Mouse (Mus musculus): ENCODE results near the gene Ddost.

Gene Ddost

GRCm38 (mm10) chr4:138337341-138337740, 32.8 kb downstream of the Ddost start:
- no peak for DNase-seq (ENCODE audit: low read depth)

- peak; percentile 43 for DNase-seq (ENCODE audit: low read depth)
Measured at GRCm38 (mm10) chr4:138339963-138340362, 35.4 kb downstream of the Ddost start.

DNA sequence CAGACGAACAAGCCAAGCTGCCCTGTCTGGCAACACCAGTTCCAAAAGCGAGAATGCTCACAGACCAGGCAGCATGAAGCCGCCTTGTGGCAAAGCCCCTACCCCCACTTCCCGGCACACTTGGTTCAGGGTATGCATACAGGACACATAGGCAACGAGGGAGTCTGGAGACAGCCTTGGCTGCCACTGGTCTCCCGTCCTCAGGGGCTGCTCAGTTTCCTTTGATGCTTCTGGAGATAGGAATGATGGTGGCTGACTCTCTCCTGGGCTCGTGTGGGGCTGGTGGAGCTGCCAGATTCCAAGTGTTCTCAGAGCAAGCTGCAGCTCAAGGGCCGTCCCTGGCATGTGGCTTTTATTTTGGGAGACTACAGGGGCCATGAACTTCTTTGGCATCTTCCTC, 36.9 kb downstream of the Ddost start:
- no peak for DNase-seq (ENCODE audit: low read depth)

- DNase-seq (ENCODE audit: low read depth): no peak
Measured at GRCm38 (mm10) chr4:138342048-138342447, 37.5 kb downstream of the Ddost start.

- peak; percentile 56 for DNase-seq (ENCODE audit: low read depth)
Measured at GRCm38 (mm10) chr4:138342778-138343177, 38.2 kb downstream of the Ddost start.

- no peak for DNase-seq (ENCODE audit: low read depth)
Measured at GRCm38 (mm10) chr4:138343341-138343837, 38.9 kb downstream of the Ddost start.

DNA sequence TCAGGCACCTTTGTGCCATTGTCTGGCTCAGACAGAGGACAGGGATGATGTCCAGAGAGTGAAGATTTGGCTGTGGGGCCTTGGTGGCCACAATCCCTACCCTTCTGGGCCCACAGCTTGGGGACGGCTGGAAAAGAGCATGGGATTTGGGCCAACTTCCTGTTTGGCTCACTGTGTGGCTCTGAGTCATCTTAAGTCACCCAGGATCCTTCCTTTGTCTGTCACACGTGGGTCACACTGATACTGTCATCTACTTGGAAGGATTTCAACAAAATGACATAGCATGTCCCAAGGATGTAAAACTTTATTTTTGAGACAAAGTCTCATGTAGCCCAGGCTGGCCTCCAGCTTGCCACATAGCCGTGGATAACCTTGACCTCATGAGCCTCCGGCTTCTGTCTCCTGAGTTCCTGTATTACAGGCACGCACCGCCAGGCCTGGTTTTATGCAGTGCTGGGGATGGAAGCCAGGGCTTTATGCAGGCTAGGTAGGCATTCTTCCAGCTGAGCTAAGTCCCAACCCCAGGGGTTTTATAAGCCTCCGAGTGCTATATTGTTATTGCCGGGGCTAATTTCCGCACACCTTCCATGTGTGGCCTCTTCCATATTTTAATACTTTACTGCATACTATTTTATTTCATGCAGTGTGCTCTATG, 40.5 kb downstream of the Ddost start:
- peak; percentile 87 for DNase-seq (ENCODE audit: low read depth)

- DNase-seq (ENCODE audit: low read depth): no peak
Measured at GRCm38 (mm10) chr4:138347280-138347679, 42.8 kb downstream of the Ddost start.

DNA sequence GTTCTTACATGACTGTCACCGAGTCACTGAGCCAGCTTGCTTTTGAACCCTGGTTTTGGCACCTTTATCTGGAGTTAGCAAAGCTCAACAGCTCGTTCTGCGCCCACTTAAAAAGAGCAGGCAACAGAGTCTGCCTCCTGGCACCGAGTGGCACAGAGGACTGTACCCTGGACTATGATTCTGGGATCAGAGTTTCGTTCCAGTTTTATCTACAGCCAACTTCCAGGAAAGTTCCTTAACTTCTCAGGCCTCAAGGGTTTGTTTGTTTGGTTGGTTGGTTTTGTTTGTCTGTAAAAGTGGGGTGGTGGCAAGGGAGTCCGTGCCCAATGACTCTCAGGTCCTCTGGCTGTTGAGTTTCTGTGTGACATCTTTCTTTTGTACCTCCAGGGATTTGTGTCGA, 44.2 kb downstream of the Ddost start:
- DNase-seq (ENCODE audit: low read depth): no peak

DNA sequence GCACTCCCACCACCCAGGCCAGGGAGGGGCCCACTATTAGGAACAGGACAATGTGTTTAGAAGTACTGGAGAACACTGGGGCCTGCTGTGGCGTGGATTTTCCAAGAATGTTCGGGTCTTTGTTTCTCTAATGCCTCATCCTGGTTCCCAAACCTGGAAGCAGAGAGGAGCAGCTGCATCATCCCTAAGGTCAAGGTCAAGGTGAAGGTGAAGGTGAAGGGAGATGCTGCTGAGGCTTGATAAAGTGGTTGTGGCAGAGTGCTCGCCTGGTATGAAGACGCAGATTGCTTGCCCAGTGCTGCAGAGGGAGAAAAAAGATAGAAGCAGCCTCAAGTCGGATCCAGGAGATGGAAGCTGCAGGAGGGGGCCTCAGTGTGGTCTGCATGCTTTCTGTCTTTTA, 47.3 kb downstream of the Ddost start:
- DNase-seq (ENCODE audit: low read depth): no peak

DNA sequence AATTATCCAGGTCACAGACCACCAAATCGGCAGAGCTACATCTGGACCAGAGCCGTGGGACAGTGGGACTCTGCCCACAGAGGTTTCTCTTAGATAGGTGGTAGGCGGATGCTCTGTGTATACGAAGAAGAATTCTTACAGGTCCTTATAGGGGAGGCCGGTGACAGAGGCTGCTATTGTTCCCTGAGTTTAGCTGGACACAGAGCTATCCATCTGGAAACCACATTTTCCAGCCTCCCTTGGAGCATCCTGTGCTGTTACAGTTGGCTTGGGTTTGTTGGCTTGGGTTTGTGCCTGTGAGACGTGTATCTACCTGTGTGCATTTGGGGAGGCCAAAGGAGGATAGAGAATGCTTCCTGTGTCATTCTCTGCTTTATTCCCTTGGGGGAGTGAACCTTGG, 48.2 kb downstream of the Ddost start:
- DNase-seq (ENCODE audit: low read depth): no peak

DNA sequence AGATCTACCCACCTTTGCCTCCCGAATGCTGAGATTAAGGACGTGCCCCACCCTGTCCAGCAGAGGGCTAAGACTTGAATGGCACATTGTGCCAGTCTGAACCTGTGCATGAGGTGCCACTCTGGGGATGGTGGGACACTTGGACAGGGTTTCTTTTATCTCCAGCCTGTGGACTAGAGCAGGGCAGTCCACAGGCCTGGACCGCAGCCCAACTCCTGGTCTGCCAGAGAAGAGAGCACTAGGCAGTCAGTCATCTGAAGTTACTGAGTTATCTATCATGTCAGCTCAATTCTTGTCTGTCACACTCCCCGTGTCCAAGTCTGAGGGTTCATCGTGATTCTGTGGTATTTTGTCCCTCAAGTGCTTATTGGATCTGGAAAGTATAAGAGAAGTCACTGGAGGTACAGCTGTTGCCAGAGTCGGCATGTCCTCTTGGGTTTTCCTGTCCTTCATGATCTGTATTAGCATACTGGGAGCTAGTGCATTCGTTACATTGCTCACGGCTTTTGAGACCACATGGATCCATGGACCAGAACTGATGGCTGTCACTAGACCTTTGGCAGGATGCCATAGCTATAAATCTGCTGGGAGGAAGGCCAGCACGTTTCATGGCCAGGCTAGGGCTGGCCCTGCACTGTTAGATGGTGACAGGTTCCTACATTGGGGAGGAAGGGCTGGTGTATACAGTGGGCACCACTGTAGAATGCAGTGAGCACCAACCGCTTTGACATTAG, 49.1 kb downstream of the Ddost start:
- no peak for DNase-seq (ENCODE audit: low read depth)

DNA sequence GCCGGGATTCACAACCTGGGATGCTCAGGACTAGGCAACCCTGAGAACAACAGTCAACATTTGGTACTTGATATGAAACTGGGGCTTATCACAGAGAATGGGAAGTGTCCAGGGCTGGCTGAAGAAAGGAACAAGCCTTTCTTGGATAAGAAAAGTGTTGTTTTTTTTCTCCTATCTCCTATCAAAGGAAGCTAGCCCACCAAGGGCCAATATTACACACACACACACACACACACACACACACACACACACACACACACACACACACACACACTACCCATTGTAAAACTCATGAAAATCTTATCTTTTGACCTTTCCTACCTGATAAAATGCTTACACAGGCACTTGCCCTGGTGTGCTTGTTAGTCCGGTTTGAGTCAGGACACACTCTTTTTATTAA, 51.0 kb downstream of the Ddost start:
- DNase-seq (ENCODE audit: low read depth): no peak

DNA sequence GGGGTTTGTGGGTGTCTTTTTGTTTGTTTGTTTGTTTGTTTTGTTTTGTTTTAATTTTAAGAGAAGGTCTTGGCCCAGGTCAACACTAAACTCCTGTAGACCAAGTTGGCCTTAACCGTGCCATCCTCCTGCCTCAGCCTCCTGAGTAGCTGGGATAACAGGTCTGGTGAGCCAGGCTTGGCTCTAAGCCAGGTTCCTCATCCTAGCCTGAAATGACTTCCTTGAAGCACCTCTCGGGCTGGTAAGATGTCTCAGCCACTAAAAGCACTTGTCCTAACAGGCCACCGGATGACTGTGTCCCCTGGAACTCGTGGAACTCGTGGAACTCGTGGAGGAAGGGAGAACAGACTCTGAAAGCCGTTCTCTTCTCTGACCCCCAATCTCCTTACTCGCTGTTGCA, 51.6 kb downstream of the Ddost start:
- DNase-seq (ENCODE audit: low read depth): peak; percentile 40

DNA sequence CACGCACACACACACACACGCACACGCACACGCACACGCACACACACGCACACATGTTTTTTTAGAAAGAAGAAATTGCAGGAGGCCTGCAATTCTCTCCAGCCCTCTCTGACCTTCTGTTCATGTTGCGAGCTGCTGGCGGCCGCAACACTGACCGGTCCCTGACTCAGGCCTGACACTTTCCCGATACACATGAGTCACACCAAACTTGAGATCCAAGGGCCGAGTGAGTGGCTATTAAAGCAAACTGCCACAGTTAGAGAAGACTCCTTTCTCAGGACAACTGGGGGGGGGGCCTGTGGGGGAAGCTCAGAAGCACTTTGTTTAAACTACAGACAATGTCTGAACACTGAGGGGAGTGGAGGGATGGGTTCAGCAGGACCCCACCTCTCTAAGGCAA, 52.0 kb downstream of the Ddost start:
- DNase-seq (ENCODE audit: low read depth): peak; percentile 51

GRCm38 (mm10) chr4:138358176-138358575, 53.6 kb downstream of the Ddost start:
- DNase-seq (ENCODE audit: low read depth): no peak

DNA sequence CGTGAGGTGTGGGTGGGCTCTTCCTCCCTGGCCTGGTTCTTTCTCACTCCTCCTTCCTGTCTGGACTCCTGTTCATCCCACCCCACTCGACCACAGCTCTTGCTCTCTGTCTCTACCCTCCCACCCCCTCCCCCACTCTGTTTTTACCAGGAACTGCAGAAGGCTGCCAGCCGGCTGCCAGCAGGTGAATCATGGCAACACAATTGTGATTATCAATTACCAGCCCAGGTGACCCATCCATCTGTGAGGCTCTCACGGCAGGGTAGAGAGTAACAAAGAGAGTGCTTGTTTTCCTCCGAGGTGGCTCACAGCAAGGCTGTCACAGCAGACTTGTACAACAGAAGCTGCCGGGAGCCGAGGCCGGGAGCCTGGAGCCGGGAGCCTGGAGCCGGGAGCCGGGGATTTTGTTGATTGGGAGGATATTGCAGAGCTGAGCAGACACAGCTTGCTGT, 56.9 kb downstream of the Ddost start:
- no peak for DNase-seq (ENCODE audit: low read depth)

Measured in 416B (cell line).